Mouse (Mus musculus): ENCODE results near the gene Nxf1. TPM values are rescaled to one million over a fixed set of nuclear protein-coding genes. Genes with fewer than 3 reads are reported as not detected.

Nxf1 gene
- polyA plus RNA-seq, 1 experiment from 2014 or later, result 88.8 TPM

GRCm38 (mm10) chr19:8741243-8741869 is 15.5 kb upstream of the Nxf1 start, which contains the start of gene Stx5a:
TSS of gene Stx5a (plus strand) at chr19:8741413.
- Histone ChIP-seq H3K27me3 (replicated peaks; ENCODE audit: insufficient read depth, low read length) (no peaks in the 10 kb centered on the region), H3K9ac (replicated peaks; ENCODE audit: low read depth) (peak within 1 kb of the TSS; percentile 87), H3K4me1 (ENCODE audit: insufficient read depth, low read depth, low read length) (peaks cover 14% of the 10 kb centered on the region; the same call in 1 of the 2 replicates), H3K4me2 (replicated peaks; ENCODE audit: low read depth, low read length) (peak within 1 kb of the TSS; percentile 96), H3K27ac (ENCODE audit: low read length) (peak within 1 kb of the TSS; percentile 98), H3K36me3 (ENCODE audit: insufficient read depth, low read length) (peaks cover 13% of the 10 kb centered on the region; the same call in 1 of the 2 replicates), H3K9me3 (ENCODE audit: low read length) (no peaks in the 10 kb centered on the region), H3K4me3 (ENCODE audit: low read depth, low read length) (peak within 1 kb of the TSS; percentile 72)
- DNase-seq (ENCODE audit: low spot score) (peak; percentile 100), ATAC-seq (peak; percentile 97)
- TF ChIP-seq EP300 (IDR thresholded peaks at IDR 0.05) (peak; percentile 84), CTCF (IDR thresholded peaks at IDR 0.05) (peak; percentile 35; the same call in 1 of the 2 replicates)
- WGBS, result under 1% methylated on average over 36 of the region's 36 CpGs

GRCm38 (mm10) chr19:8742176-8742575 is 14.7 kb upstream of the Nxf1 start:
- DNase-seq (ENCODE audit: low spot score), result peak; percentile 25
- Histone ChIP-seq H3K9ac (replicated peaks; ENCODE audit: low read depth) (peak overlapping the region; percentile 87), H3K9me3 (ENCODE audit: low read length) (no peaks in the 10 kb centered on the region), H3K27me3 (replicated peaks; ENCODE audit: insufficient read depth, low read length) (no peaks in the 10 kb centered on the region), H3K36me3 (ENCODE audit: insufficient read depth, low read length) (peaks cover 13% of the 10 kb centered on the region; the same call in 1 of the 2 replicates), H3K4me2 (replicated peaks; ENCODE audit: low read depth, low read length) (peak overlapping the region; percentile 96), H3K4me3 (ENCODE audit: low read depth, low read length) (peak overlapping the region; percentile 72), H3K4me1 (ENCODE audit: insufficient read depth, low read depth, low read length) (peaks cover 14% of the 10 kb centered on the region; the same call in 1 of the 2 replicates), H3K27ac (ENCODE audit: low read length) (peak overlapping the region; percentile 98)
- ATAC-seq, result no peak
- TF ChIP-seq EP300 (IDR thresholded peaks at IDR 0.05), result no peak
- no peak for TF ChIP-seq CTCF (IDR thresholded peaks at IDR 0.05)
- 12% methylated on average over 14 of the region's 14 CpGs for WGBS

GRCm38 (mm10) chr19:8745382-8745781 is 11.5 kb upstream of the Nxf1 start:
- H3K27me3 ChIP-seq (replicated peaks; ENCODE audit: insufficient read depth, low read length), result no peaks in the 10 kb centered on the region
- H3K4me1 ChIP-seq (ENCODE audit: insufficient read depth, low read depth, low read length), result peaks cover 12% of the 10 kb centered on the region; the same call in 1 of the 2 replicates
- H3K36me3 ChIP-seq (ENCODE audit: insufficient read depth, low read length), result peaks cover 44% of the 10 kb centered on the region
- no peak overlapping the region for H3K4me2 ChIP-seq (replicated peaks; ENCODE audit: low read depth, low read length)
- TF ChIP-seq EP300 (IDR thresholded peaks at IDR 0.05), result no peak
- TF ChIP-seq CTCF (IDR thresholded peaks at IDR 0.05), result no peak
- no peak for DNase-seq (ENCODE audit: low spot score)
- H3K9me3 ChIP-seq (ENCODE audit: low read length), result no peaks in the 10 kb centered on the region
- 86% methylated on average over 1 of the region's 1 CpGs for WGBS
- H3K27ac ChIP-seq (ENCODE audit: low read length), result no peak overlapping the region
- no peak overlapping the region for H3K9ac ChIP-seq (replicated peaks; ENCODE audit: low read depth)
- no peak for ATAC-seq
- no peak overlapping the region for H3K4me3 ChIP-seq (ENCODE audit: low read depth, low read length)

GRCm38 (mm10) chr19:8747368-8747767 is 9.5 kb upstream of the Nxf1 start:
- peaks cover 52% of the 10 kb centered on the region for H3K36me3 ChIP-seq (ENCODE audit: insufficient read depth, low read length)
- peak; percentile 50 for DNase-seq (ENCODE audit: low spot score)
- WGBS, result 71% methylated on average over 2 of the region's 2 CpGs

GRCm38 (mm10) chr19:8755652-8756051 is 1.2 kb upstream of the Nxf1 start:
- Histone ChIP-seq H3K36me3 (ENCODE audit: insufficient read depth, low read length) (peaks cover 17% of the 10 kb centered on the region), H3K4me1 (ENCODE audit: insufficient read depth, low read depth, low read length) (peaks cover 6% of the 10 kb centered on the region; the same call in 1 of the 2 replicates), H3K4me3 (ENCODE audit: low read depth, low read length) (no peak overlapping the region), H3K27me3 (replicated peaks; ENCODE audit: insufficient read depth, low read length) (no peaks in the 10 kb centered on the region), H3K9ac (replicated peaks; ENCODE audit: low read depth) (no peak overlapping the region), H3K9me3 (ENCODE audit: low read length) (no peaks in the 10 kb centered on the region), H3K4me2 (replicated peaks; ENCODE audit: low read depth, low read length) (peak overlapping the region; percentile 75; the same call in 1 of the 2 replicates), H3K27ac (ENCODE audit: low read length) (peak overlapping the region; percentile 93)
- DNase-seq (ENCODE audit: low spot score) (no peak), ATAC-seq (no peak)
- WGBS, result 45% methylated on average over 3 of the region's 3 CpGs
- TF ChIP-seq CTCF (IDR thresholded peaks at IDR 0.05) (no peak), EP300 (IDR thresholded peaks at IDR 0.05) (no peak)

More at GRCm38 (mm10) chr19:8747368-8747767, 9.5 kb upstream of the Nxf1 start:
- H3K27ac ChIP-seq (ENCODE audit: low read length), result no peak overlapping the region
- no peak overlapping the region for H3K4me3 ChIP-seq (ENCODE audit: low read depth, low read length)
- ATAC-seq, result no peak
- H3K4me2 ChIP-seq (replicated peaks; ENCODE audit: low read depth, low read length), result no peak overlapping the region
- no peak overlapping the region for H3K9ac ChIP-seq (replicated peaks; ENCODE audit: low read depth)
- no peaks in the 10 kb centered on the region for H3K9me3 ChIP-seq (ENCODE audit: low read length)
- TF ChIP-seq EP300 (IDR thresholded peaks at IDR 0.05), result no peak
- TF ChIP-seq CTCF (IDR thresholded peaks at IDR 0.05), result peak; percentile 61
- H3K27me3 ChIP-seq (replicated peaks; ENCODE audit: insufficient read depth, low read length), result no peaks in the 10 kb centered on the region
- peaks cover 6% of the 10 kb centered on the region; the same call in 1 of the 2 replicates for H3K4me1 ChIP-seq (ENCODE audit: insufficient read depth, low read depth, low read length)

GRCm38 (mm10) chr19:8757471-8757998 is 662 bp downstream of the Nxf1 start:
- no peaks in the 10 kb centered on the region for H3K9me3 ChIP-seq (ENCODE audit: low read length)
- peaks cover 11% of the 10 kb centered on the region for H3K36me3 ChIP-seq (ENCODE audit: insufficient read depth, low read length)
- H3K27ac ChIP-seq (ENCODE audit: low read length), result peak overlapping the region; percentile 93
- peak overlapping the region; percentile 96 for H3K9ac ChIP-seq (replicated peaks; ENCODE audit: low read depth)
- H3K27me3 ChIP-seq (replicated peaks; ENCODE audit: insufficient read depth, low read length), result no peaks in the 10 kb centered on the region
- peak overlapping the region; percentile 96 for H3K4me3 ChIP-seq (ENCODE audit: low read depth, low read length)
- no peak for ATAC-seq
- 2% methylated on average over 14 of the region's 14 CpGs for WGBS
- no peak for DNase-seq (ENCODE audit: low spot score)
- TF ChIP-seq CTCF (IDR thresholded peaks at IDR 0.05) (no peak), EP300 (IDR thresholded peaks at IDR 0.05) (no peak)
- H3K4me1 ChIP-seq (ENCODE audit: insufficient read depth, low read depth, low read length), result peaks cover 6% of the 10 kb centered on the region; the same call in 1 of the 2 replicates
- peak overlapping the region; percentile 75 for H3K4me2 ChIP-seq (replicated peaks; ENCODE audit: low read depth, low read length)

Data from lung, postnatal 0 days (tissue).